Mouse (Mus musculus): ENCODE data around the gene Taar7a.

The Taar7a gene

DNA sequence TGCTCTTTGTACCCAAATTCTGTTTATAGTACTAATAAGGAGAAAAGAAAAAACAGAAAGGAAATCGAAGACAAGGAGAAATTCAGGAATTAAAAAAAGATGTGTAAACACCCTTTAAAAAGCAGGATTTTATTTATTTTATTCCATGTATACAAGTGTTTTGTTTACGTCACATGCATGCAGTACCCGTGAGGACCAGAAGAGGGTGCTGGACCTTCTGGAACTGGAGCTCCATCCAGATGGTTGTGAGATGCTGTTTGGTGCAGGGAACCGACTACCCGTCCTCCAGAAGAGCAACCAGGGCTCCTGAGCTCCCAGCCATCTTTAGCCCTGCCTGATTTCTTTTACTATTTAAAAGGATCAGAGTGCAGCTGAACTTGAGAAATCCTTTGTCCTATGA is 50.8 kb downstream of the Taar7a start:
- no peak for DNase-seq

Data from kidney, postnatal 14 days (tissue).